Mouse (Mus musculus): ENCODE measurements around the gene Srcin1. TPM values are rescaled to one million over a fixed set of nuclear protein-coding genes. Genes with fewer than 3 reads are reported as not detected.

Srcin1 gene
- 1.3 and 1.5 TPM in 2 replicates for polyA plus RNA-seq (2012; rRNA removed)

GRCm38 (mm10) chr11:97576136-97576906 is at the start of gene Srcin1:
Gene Srcin1 (minus strand): TSS chr11:97576186.

GRCm38 (mm10) chr11:97499865-97500719 is 75.9 kb downstream of the Srcin1 start, which contains the start of gene 4933428G20Rik:
Gene 4933428G20Rik (minus strand): TSS chr11:97500340.

Other genes with a start within 250 kb of the Srcin1 start
- gene Gpr179, start 224.1 kb downstream of the Srcin1 start, polyA plus RNA-seq (2012; rRNA removed) = 0.03 TPM in 2 replicates
- 2.8 and 3.5 TPM in 2 replicates for gene Socs7, start 213.6 kb downstream of the Srcin1 start, polyA plus RNA-seq (2012; rRNA removed)
- gene Arhgap23, start 160.7 kb downstream of the Srcin1 start, polyA plus RNA-seq (2012; rRNA removed) = 16.7 and 28.1 TPM in 2 replicates
- gene 4933428G20Rik, start 75.8 kb downstream of the Srcin1 start, polyA plus RNA-seq (2012; rRNA removed) = not detected in 2 replicates
- 10.8 and 47.3 TPM in 2 replicates for gene Epop, start 53.5 kb upstream of the Srcin1 start, polyA plus RNA-seq (2012; rRNA removed)
- 17.2 and 18.0 TPM in 2 replicates for gene Mllt6, start 87.2 kb upstream of the Srcin1 start, polyA plus RNA-seq (2012; rRNA removed)
- gene Cisd3, start 109.6 kb upstream of the Srcin1 start, polyA plus RNA-seq (2012; rRNA removed) = 20.8 and 28.9 TPM in 2 replicates
- gene Pcgf2, start 124.3 kb upstream of the Srcin1 start, polyA plus RNA-seq (2012; rRNA removed) = 61.2 and 61.9 TPM in 2 replicates
- 154 and 171 TPM in 2 replicates for gene Psmb3, start 127.2 kb upstream of the Srcin1 start, polyA plus RNA-seq (2012; rRNA removed)
- 3.1 and 4.2 TPM in 2 replicates for gene Pip4k2b, start 168.5 kb upstream of the Srcin1 start, polyA plus RNA-seq (2012; rRNA removed)
- gene Cwc25, start 190.4 kb upstream of the Srcin1 start, polyA plus RNA-seq (2012; rRNA removed) = 1.8 and 1.9 TPM in 2 replicates
- not detected in 2 replicates for gene 1700001P01Rik, start 199.7 kb upstream of the Srcin1 start, polyA plus RNA-seq (2012; rRNA removed)
- gene Rpl23, start 206.3 kb upstream of the Srcin1 start, polyA plus RNA-seq (2012; rRNA removed) = 11.0 and 11.8 TPM in 2 replicates
- gene Lasp1, start 222.8 kb upstream of the Srcin1 start, polyA plus RNA-seq (2012; rRNA removed) = 129 and 134 TPM in 2 replicates